Mouse (Mus musculus) brain, embryonic 14.5 days (tissue): ENCODE data around the gene Bcl2. TPM values are rescaled to one million over a fixed set of nuclear protein-coding genes. Genes with fewer than 3 reads are reported as not detected.

Experiments used
- DNase-seq: peaks from one replicate; pipeline ENCODE4 v3.0.0-alpha.2; 2011; ENCODE audit warnings: low read depth
- CTCF ChIP-seq: fragments of 200-500 bp; IDR thresholded peaks from 2 replicates; pipeline ENCODE4 v1.5.1; 2012; ENCODE audit warnings: inconsistent platforms, mild to moderate bottlenecking, moderate library complexity, borderline replicate concordance; ENCODE audit not compliant: insufficient read depth, insufficient read length; ENCODE audit errors: extremely low read depth
- POLR2A ChIP-seq: fragments of 200-500 bp; IDR thresholded peaks from 2 replicates; pipeline ENCODE4 v1.6.1; 2012; ENCODE audit warnings: mild to moderate bottlenecking, inconsistent platforms, borderline replicate concordance; ENCODE audit not compliant: poor library complexity, insufficient read depth, insufficient read length, severe bottlenecking; ENCODE audit errors: extremely low read depth
- polyA plus RNA-seq: library from polyadenylated mRNA; depleted of rRNA; stranded (reverse); fragments of >200 nt; gene quantifications from 2 replicates; pipeline ENCODE4 v1.2.3, GENCODE M21; 2012; rRNA removed

Bcl2 gene
- polyA plus RNA-seq, 1 experiment, result 7.7 TPM

GRCm38 (mm10) chr1:106526112-106526511 is 188.0 kb downstream of the Bcl2 start:
- TF ChIP-seq CTCF (no peak), POLR2A (no peak)
- no peak for DNase-seq

- no peak for DNase-seq
- TF ChIP-seq POLR2A (no peak), CTCF (no peak)
These were observed 190.3 kb downstream of the Bcl2 start for GRCm38 (mm10) chr1:106523741-106524140.

GRCm38 (mm10) chr1:106523009-106523408 is 191.1 kb downstream of the Bcl2 start:
- no peak for DNase-seq
- TF ChIP-seq POLR2A, result no peak
- no peak for TF ChIP-seq CTCF

- TF ChIP-seq POLR2A, result no peak
- no peak for TF ChIP-seq CTCF
- DNase-seq, result no peak
These were observed 196.4 kb downstream of the Bcl2 start for GRCm38 (mm10) chr1:106517591-106518177.

- TF ChIP-seq CTCF (no peak), POLR2A (no peak)
- DNase-seq, result no peak
These were observed 197.0 kb downstream of the Bcl2 start for GRCm38 (mm10) chr1:106517099-106517498.

GRCm38 (mm10) chr1:106515611-106516010 is 198.5 kb downstream of the Bcl2 start:
- no peak for TF ChIP-seq CTCF
- no peak for TF ChIP-seq POLR2A

GRCm38 (mm10) chr1:106513890-106514643 is 200.0 kb downstream of the Bcl2 start:
- TF ChIP-seq CTCF (no peak), POLR2A (no peak)
- DNase-seq, result peak; percentile 29

More at GRCm38 (mm10) chr1:106515611-106516010, 198.5 kb downstream of the Bcl2 start:
- no peak for DNase-seq

- TF ChIP-seq CTCF, result no peak
- DNase-seq, result no peak
These were observed 200.6 kb downstream of the Bcl2 start for GRCm38 (mm10) chr1:106513481-106513880.

- peak; percentile 75 for DNase-seq
- TF ChIP-seq CTCF (peak; percentile 78), POLR2A (no peak)
These were observed 202.5 kb downstream of the Bcl2 start for GRCm38 (mm10) chr1:106511593-106511992.

GRCm38 (mm10) chr1:106507556-106507955 is 206.5 kb downstream of the Bcl2 start:
- no peak for DNase-seq
- no peak for TF ChIP-seq POLR2A
- TF ChIP-seq CTCF, result no peak

GRCm38 (mm10) chr1:106503910-106504309 is 210.2 kb downstream of the Bcl2 start:
- TF ChIP-seq POLR2A (no peak), CTCF (no peak)
- no peak for DNase-seq

- DNase-seq, result peak; percentile 58
- no peak for TF ChIP-seq POLR2A
- no peak for TF ChIP-seq CTCF
These were observed 210.7 kb downstream of the Bcl2 start for GRCm38 (mm10) chr1:106503407-106503806.

GRCm38 (mm10) chr1:106497999-106498398 is 216.1 kb downstream of the Bcl2 start:
- peak; percentile 66 for DNase-seq
- no peak for TF ChIP-seq POLR2A
- no peak for TF ChIP-seq CTCF

Other genes with a start within 250 kb of the Bcl2 start
- gene Kdsr, start 45.5 kb upstream of the Bcl2 start, polyA plus RNA-seq, result 8.8 and 9.5 TPM in 2 replicates
- 21.7 and 23.6 TPM in 2 replicates for gene Vps4b, start 82.5 kb upstream of the Bcl2 start, polyA plus RNA-seq
- gene Serpinb5, start 146.9 kb upstream of the Bcl2 start, polyA plus RNA-seq, result 0.10 and 0.40 TPM in 2 replicates
- 0.12 and 0.55 TPM in 2 replicates for gene Serpinb12, start 220.2 kb upstream of the Bcl2 start, polyA plus RNA-seq